Mouse (Mus musculus) stomach, embryonic 14.5 days (tissue): ENCODE results near the gene Prkaa2. TPM values are rescaled to one million over a fixed set of nuclear protein-coding genes. Genes with fewer than 3 reads are reported as not detected.

Experiments
- ATAC-seq: fragments of 200-750 bp; cut with Nextera tagmentation; 2 replicates; pipeline ENCODE4 v1.8.0; 2017; ENCODE audit warnings: low read depth, moderate TSS enrichment; ENCODE audit not compliant: insufficient number of reproducible peaks, insufficient read depth, low FRiP score
- H3K27ac ChIP-seq: fragments of 300-500 bp; sonication (generic); 2 replicates; pipeline ENCODE4 v1.5.1; 2014; ENCODE audit warnings: mild to moderate bottlenecking, low read length, moderate library complexity, mixed read lengths
- H3K27me3 ChIP-seq: fragments of 300-500 bp; sonication (generic); 2 replicates; pipeline ENCODE4 v1.6.1; 2014; ENCODE audit warnings: low read length, control low read depth, mixed read lengths; ENCODE audit not compliant: control insufficient read depth, insufficient read depth
- H3K36me3 ChIP-seq: fragments of 300-500 bp; sonication (generic); 2 replicates; pipeline ENCODE4 v1.6.1; 2014; ENCODE audit warnings: mild to moderate bottlenecking, control low read depth, low read length, moderate library complexity, mixed read lengths; ENCODE audit not compliant: control insufficient read depth, insufficient read depth
- H3K4me1 ChIP-seq: fragments of 300-500 bp; sonication (generic); 2 replicates; pipeline ENCODE4 v1.6.1; 2014; ENCODE audit warnings: low read length, control low read depth, mixed read lengths; ENCODE audit not compliant: control insufficient read depth, insufficient read depth
- H3K4me2 ChIP-seq: fragments of 300-500 bp; sonication (generic); replicated peaks from 2 replicates; pipeline ENCODE4 v1.6.1; 2014; ENCODE audit warnings: low read depth, low read length, control low read depth
- H3K4me3 ChIP-seq: fragments of 300-500 bp; sonication (generic); 2 replicates; pipeline ENCODE4 v1.5.1; 2014; ENCODE audit warnings: low read depth, low read length, control low read depth
- H3K9ac ChIP-seq: fragments of 300-500 bp; sonication (generic); replicated peaks from 2 replicates; pipeline ENCODE4 v1.6.1; 2014; ENCODE audit warnings: low read depth, mild to moderate bottlenecking, control low read depth, low read length, moderate library complexity, mixed read lengths
- H3K9me3 ChIP-seq: fragments of 300-500 bp; sonication (generic); 2 replicates; pipeline ENCODE4 v1.6.1; 2016; ENCODE audit warnings: low read depth, low read length, control low read depth; ENCODE audit not compliant: control insufficient read depth
- WGBS: fragments of 180-500 bp; shearing (Covaris S2); extraction: QIAGEN DNeasy Blood & Tissue Kit; methylation state at CpG from one replicate; pipeline ENCODE4 v1.1.7; 2014; 5-methylcytosine and 5-hydroxymethylcytosine counted together
- polyA plus RNA-seq: library from polyadenylated mRNA; unstranded; fragments of >200 nt; fragmentation: Nextera tagmentation; extraction: Ambion mirVana; gene quantifications from 2 replicates; pipeline ENCODE4 v1.2.1, GENCODE M21; 2014

Prkaa2 gene
- polyA plus RNA-seq, 1 experiment from 2014 or later, result 1.8 TPM

- Histone ChIP-seq H3K4me3 (no peak overlapping the region), H3K27ac (no peak overlapping the region), H3K4me2 (no peak overlapping the region), H3K36me3 (no peaks in the 10 kb centered on the region), H3K4me1 (no peaks in the 10 kb centered on the region), H3K27me3 (no peaks in the 10 kb centered on the region), H3K9ac (no peak overlapping the region), H3K9me3 (no peaks in the 10 kb centered on the region)
- WGBS, result 78% methylated on average over 4 of the region's 4 CpGs
- ATAC-seq, result no peak
Measured at GRCm38 (mm10) chr4:105101337-105101688, 8.4 kb downstream of the Prkaa2 start.

GRCm38 (mm10) chr4:105100508-105101336, 9.0 kb downstream of the Prkaa2 start:
- Histone ChIP-seq H3K9me3 (no peaks in the 10 kb centered on the region), H3K4me2 (no peak overlapping the region), H3K4me3 (no peak overlapping the region), H3K4me1 (no peaks in the 10 kb centered on the region), H3K27me3 (no peaks in the 10 kb centered on the region), H3K36me3 (no peaks in the 10 kb centered on the region), H3K9ac (no peak overlapping the region), H3K27ac (no peak overlapping the region)
- 55% methylated on average over 5 of the region's 5 CpGs for WGBS
- ATAC-seq, result no peak

DNA sequence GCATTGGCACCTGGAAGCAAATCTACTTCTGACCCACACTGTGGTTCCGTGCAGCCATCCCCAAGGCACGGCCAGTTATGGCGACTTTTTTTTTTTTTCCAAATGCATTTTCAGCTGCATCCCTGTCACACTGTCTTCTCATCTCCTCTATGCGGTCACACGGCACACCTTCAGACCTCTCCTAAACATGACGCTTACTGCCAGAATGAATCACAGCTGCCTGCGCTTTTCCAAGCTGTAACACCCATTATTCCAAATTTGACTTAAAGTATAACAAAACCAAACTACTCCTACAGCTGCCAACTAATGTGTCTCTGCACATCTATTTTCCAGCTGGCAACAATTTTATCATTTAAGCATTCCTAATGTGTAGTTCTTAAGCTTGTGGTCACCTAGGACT, 11.0 kb downstream of the Prkaa2 start:
- no peaks in the 10 kb centered on the region for H3K27me3 ChIP-seq
- WGBS, result 79% methylated on average over 7 of the region's 7 CpGs

DNA sequence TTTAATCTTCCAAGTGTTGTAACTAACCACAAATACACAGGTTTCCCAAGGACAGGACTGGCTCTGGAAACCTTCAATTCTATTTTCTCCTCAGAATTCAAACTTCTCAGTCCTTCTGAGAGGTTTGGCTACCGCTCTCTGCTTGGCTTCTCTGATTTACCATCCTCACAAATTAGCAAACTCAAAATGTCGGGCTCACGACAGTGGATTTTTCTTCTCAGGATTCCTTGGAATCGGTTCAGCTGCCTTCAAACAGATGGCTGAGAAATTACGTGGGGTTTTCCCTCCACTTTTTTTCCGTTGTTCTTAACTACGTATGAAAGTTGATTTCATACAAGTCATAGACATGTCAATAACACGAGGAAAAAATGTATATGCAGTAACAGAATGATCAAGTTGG, 11.5 kb downstream of the Prkaa2 start:
- no peaks in the 10 kb centered on the region for H3K36me3 ChIP-seq
- ATAC-seq, result no peak
- H3K9me3 ChIP-seq, result no peaks in the 10 kb centered on the region
- 62% methylated on average over 8 of the region's 8 CpGs for WGBS
- H3K27me3 ChIP-seq, result no peaks in the 10 kb centered on the region
- H3K4me2 ChIP-seq, result no peak overlapping the region
- H3K9ac ChIP-seq, result no peak overlapping the region
- no peaks in the 10 kb centered on the region for H3K4me1 ChIP-seq
- H3K27ac ChIP-seq, result no peak overlapping the region
- no peak overlapping the region for H3K4me3 ChIP-seq

More for the DNA sequence above, 11.0 kb downstream of the Prkaa2 start:
- H3K9ac ChIP-seq, result no peak overlapping the region
- H3K36me3 ChIP-seq, result no peaks in the 10 kb centered on the region
- ATAC-seq, result no peak
- no peak overlapping the region for H3K4me3 ChIP-seq
- H3K27ac ChIP-seq, result no peak overlapping the region
- no peaks in the 10 kb centered on the region for H3K4me1 ChIP-seq
- H3K9me3 ChIP-seq, result no peaks in the 10 kb centered on the region
- no peak overlapping the region for H3K4me2 ChIP-seq

GRCm38 (mm10) chr4:105095316-105095715, 14.4 kb downstream of the Prkaa2 start:
- ATAC-seq, result no peak
- Histone ChIP-seq H3K4me2 (no peak overlapping the region), H3K27ac (no peak overlapping the region), H3K4me1 (no peaks in the 10 kb centered on the region), H3K9ac (no peak overlapping the region), H3K27me3 (no peaks in the 10 kb centered on the region), H3K4me3 (no peak overlapping the region), H3K36me3 (no peaks in the 10 kb centered on the region), H3K9me3 (no peaks in the 10 kb centered on the region)
- 82% methylated on average over 5 of the region's 5 CpGs for WGBS

- Histone ChIP-seq H3K9me3 (no peaks in the 10 kb centered on the region), H3K27ac (no peak overlapping the region), H3K4me2 (no peak overlapping the region), H3K4me1 (no peaks in the 10 kb centered on the region), H3K36me3 (no peaks in the 10 kb centered on the region), H3K9ac (no peak overlapping the region), H3K27me3 (no peaks in the 10 kb centered on the region), H3K4me3 (no peak overlapping the region)
- ATAC-seq, result no peak
- WGBS, result 94% methylated on average over 1 of the region's 1 CpGs
Measured at GRCm38 (mm10) chr4:105093951-105094350, 15.7 kb downstream of the Prkaa2 start.

DNA sequence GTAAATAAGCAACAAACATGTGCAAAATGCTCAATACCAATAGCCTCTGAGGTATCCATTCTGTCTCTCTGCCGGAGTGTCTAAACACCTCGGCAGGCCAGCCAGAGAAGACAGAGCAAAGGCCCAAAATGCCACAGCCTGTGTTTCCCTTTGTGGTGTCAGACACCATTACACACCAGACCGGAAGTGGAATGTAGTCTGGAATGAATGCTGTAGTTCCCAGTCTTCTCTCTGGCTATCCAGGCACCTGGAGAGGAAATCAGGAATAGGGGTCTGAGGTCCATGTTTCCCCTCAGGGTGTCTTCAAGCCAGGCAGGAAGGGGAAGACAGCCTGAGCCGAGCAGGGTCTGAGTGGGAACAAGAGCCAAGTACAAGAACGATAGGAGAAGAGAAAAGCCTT, 19.3 kb downstream of the Prkaa2 start:
- H3K9me3 ChIP-seq, result no peaks in the 10 kb centered on the region
- H3K4me2 ChIP-seq, result no peak overlapping the region
- no peak overlapping the region for H3K9ac ChIP-seq
- no peaks in the 10 kb centered on the region for H3K4me1 ChIP-seq
- no peak overlapping the region for H3K4me3 ChIP-seq
- 84% methylated on average over 5 of the region's 5 CpGs for WGBS
- no peaks in the 10 kb centered on the region for H3K27me3 ChIP-seq
- H3K27ac ChIP-seq, result no peak overlapping the region
- ATAC-seq, result no peak
- no peaks in the 10 kb centered on the region for H3K36me3 ChIP-seq

- Histone ChIP-seq H3K4me1 (no peaks in the 10 kb centered on the region), H3K4me2 (no peak overlapping the region), H3K27ac (no peak overlapping the region), H3K27me3 (no peaks in the 10 kb centered on the region), H3K36me3 (no peaks in the 10 kb centered on the region), H3K9ac (no peak overlapping the region), H3K9me3 (no peaks in the 10 kb centered on the region), H3K4me3 (no peak overlapping the region)
- ATAC-seq, result no peak
- 89% methylated on average over 7 of the region's 7 CpGs for WGBS
Measured at GRCm38 (mm10) chr4:105089386-105089785, 20.3 kb downstream of the Prkaa2 start.

- Histone ChIP-seq H3K9me3 (no peaks in the 10 kb centered on the region), H3K36me3 (no peaks in the 10 kb centered on the region), H3K4me2 (no peak overlapping the region), H3K27me3 (no peaks in the 10 kb centered on the region), H3K4me1 (no peaks in the 10 kb centered on the region), H3K27ac (no peak overlapping the region), H3K4me3 (no peak overlapping the region), H3K9ac (no peak overlapping the region)
- no peak for ATAC-seq
- 80% methylated on average over 2 of the region's 2 CpGs for WGBS
Measured at GRCm38 (mm10) chr4:105088671-105089070, 21.0 kb downstream of the Prkaa2 start.
